Mouse (Mus musculus) stomach, embryonic 14.5 days (tissue): ENCODE results near the gene Sox13. TPM values are rescaled to one million over a fixed set of nuclear protein-coding genes. Genes with fewer than 3 reads are reported as not detected.

Experiments
- ATAC-seq: fragments of 200-750 bp; cut with Nextera tagmentation; 2 replicates; pipeline ENCODE4 v1.8.0; 2017; ENCODE audit warnings: low read depth, moderate TSS enrichment; ENCODE audit not compliant: insufficient number of reproducible peaks, insufficient read depth, low FRiP score
- H3K27ac ChIP-seq: fragments of 300-500 bp; sonication (generic); 2 replicates; pipeline ENCODE4 v1.5.1; 2014; ENCODE audit warnings: mild to moderate bottlenecking, low read length, moderate library complexity, mixed read lengths
- H3K27me3 ChIP-seq: fragments of 300-500 bp; sonication (generic); 2 replicates; pipeline ENCODE4 v1.6.1; 2014; ENCODE audit warnings: low read length, control low read depth, mixed read lengths; ENCODE audit not compliant: control insufficient read depth, insufficient read depth
- H3K36me3 ChIP-seq: fragments of 300-500 bp; sonication (generic); 2 replicates; pipeline ENCODE4 v1.6.1; 2014; ENCODE audit warnings: mild to moderate bottlenecking, control low read depth, low read length, moderate library complexity, mixed read lengths; ENCODE audit not compliant: control insufficient read depth, insufficient read depth
- H3K4me1 ChIP-seq: fragments of 300-500 bp; sonication (generic); 2 replicates; pipeline ENCODE4 v1.6.1; 2014; ENCODE audit warnings: low read length, control low read depth, mixed read lengths; ENCODE audit not compliant: control insufficient read depth, insufficient read depth
- H3K4me2 ChIP-seq: fragments of 300-500 bp; sonication (generic); replicated peaks from 2 replicates; pipeline ENCODE4 v1.6.1; 2014; ENCODE audit warnings: low read depth, low read length, control low read depth
- H3K4me3 ChIP-seq: fragments of 300-500 bp; sonication (generic); 2 replicates; pipeline ENCODE4 v1.5.1; 2014; ENCODE audit warnings: low read depth, low read length, control low read depth
- H3K9ac ChIP-seq: fragments of 300-500 bp; sonication (generic); replicated peaks from 2 replicates; pipeline ENCODE4 v1.6.1; 2014; ENCODE audit warnings: low read depth, mild to moderate bottlenecking, control low read depth, low read length, moderate library complexity, mixed read lengths
- H3K9me3 ChIP-seq: fragments of 300-500 bp; sonication (generic); 2 replicates; pipeline ENCODE4 v1.6.1; 2016; ENCODE audit warnings: low read depth, low read length, control low read depth; ENCODE audit not compliant: control insufficient read depth
- WGBS: fragments of 180-500 bp; shearing (Covaris S2); extraction: QIAGEN DNeasy Blood & Tissue Kit; methylation state at CpG from one replicate; pipeline ENCODE4 v1.1.7; 2014; 5-methylcytosine and 5-hydroxymethylcytosine counted together
- polyA plus RNA-seq: library from polyadenylated mRNA; unstranded; fragments of >200 nt; fragmentation: Nextera tagmentation; extraction: Ambion mirVana; gene quantifications from 2 replicates; pipeline ENCODE4 v1.2.1, GENCODE M21; 2014

Gene Sox13
- polyA plus RNA-seq, 1 experiment from 2014 or later = 8.2 TPM

GRCm38 (mm10) chr1:133406614-133407013 is 17.6 kb downstream of the Sox13 start:
- WGBS = 78% methylated on average over 7 of the region's 7 CpGs
- Histone ChIP-seq H3K9me3 (no peaks in the 10 kb centered on the region), H3K4me1 (0 out of 2 replicates have a peak, but pooled peaks cover 7% of the 10 kb centered on the region), H3K4me3 (no peak overlapping the region), H3K27ac (no peak overlapping the region), H3K27me3 (no peaks in the 10 kb centered on the region), H3K36me3 (no peaks in the 10 kb centered on the region), H3K4me2 (no peak overlapping the region), H3K9ac (no peak overlapping the region)
- ATAC-seq = no peak

- Histone ChIP-seq H3K9ac (no peak overlapping the region), H3K36me3 (no peaks in the 10 kb centered on the region), H3K27ac (no peak overlapping the region), H3K27me3 (no peaks in the 10 kb centered on the region), H3K4me2 (no peak overlapping the region), H3K4me3 (no peak overlapping the region), H3K9me3 (no peaks in the 10 kb centered on the region), H3K4me1 (0 out of 2 replicates have a peak, but pooled peaks cover 3% of the 10 kb centered on the region)
- ATAC-seq = no peak
- WGBS = 72% methylated on average over 4 of the region's 4 CpGs
These were observed 20.2 kb downstream of the Sox13 start for GRCm38 (mm10) chr1:133404005-133404404.

- Histone ChIP-seq H3K27me3 (no peaks in the 10 kb centered on the region), H3K4me1 (0 out of 2 replicates have a peak, but pooled peaks cover 3% of the 10 kb centered on the region), H3K9ac (no peak overlapping the region), H3K27ac (no peak overlapping the region), H3K9me3 (no peaks in the 10 kb centered on the region), H3K4me2 (no peak overlapping the region), H3K36me3 (no peaks in the 10 kb centered on the region), H3K4me3 (no peak overlapping the region)
- 70% methylated on average over 13 of the region's 13 CpGs for WGBS
- ATAC-seq = no peak
These were observed 24.0 kb downstream of the Sox13 start for GRCm38 (mm10) chr1:133400014-133400725.

GRCm38 (mm10) chr1:133397483-133398237 is 26.5 kb downstream of the Sox13 start:
- ATAC-seq = no peak
- Histone ChIP-seq H3K9me3 (no peaks in the 10 kb centered on the region), H3K4me1 (0 out of 2 replicates have a peak, but pooled peaks cover 3% of the 10 kb centered on the region), H3K4me3 (no peak overlapping the region), H3K27ac (0 out of 2 replicates have a peak overlapping the region, but pooled peaks have one; percentile 22), H3K9ac (no peak overlapping the region), H3K4me2 (no peak overlapping the region), H3K27me3 (no peaks in the 10 kb centered on the region), H3K36me3 (no peaks in the 10 kb centered on the region)
- 22% methylated on average over 17 of the region's 17 CpGs for whole genome bisulfite sequencing

GRCm38 (mm10) chr1:133397094-133397482 is 27.1 kb downstream of the Sox13 start:
- no peak for ATAC-seq
- Histone ChIP-seq H3K27ac (0 out of 2 replicates have a peak overlapping the region, but pooled peaks have one; percentile 22), H3K4me2 (no peak overlapping the region), H3K9ac (no peak overlapping the region), H3K36me3 (no peaks in the 10 kb centered on the region), H3K27me3 (no peaks in the 10 kb centered on the region), H3K9me3 (no peaks in the 10 kb centered on the region), H3K4me3 (no peak overlapping the region), H3K4me1 (0 out of 2 replicates have a peak, but pooled peaks cover 3% of the 10 kb centered on the region)
- 73% methylated on average over 5 of the region's 5 CpGs for WGBS

GRCm38 (mm10) chr1:133396693-133397092 is 27.5 kb downstream of the Sox13 start:
- Histone ChIP-seq H3K27ac (no peak overlapping the region), H3K4me2 (no peak overlapping the region), H3K27me3 (no peaks in the 10 kb centered on the region), H3K36me3 (no peaks in the 10 kb centered on the region; the same call in 1 of the 2 replicates), H3K4me1 (0 out of 2 replicates have a peak, but pooled peaks cover 3% of the 10 kb centered on the region), H3K9me3 (no peaks in the 10 kb centered on the region), H3K9ac (no peak overlapping the region), H3K4me3 (no peak overlapping the region)
- ATAC-seq = no peak
- 90% methylated on average over 5 of the region's 5 CpGs for WGBS

GRCm38 (mm10) chr1:133394702-133395101 is 29.5 kb downstream of the Sox13 start:
- Histone ChIP-seq H3K4me3 (no peak overlapping the region), H3K4me2 (no peak overlapping the region), H3K36me3 (peaks cover 4% of the 10 kb centered on the region), H3K9me3 (no peaks in the 10 kb centered on the region), H3K27me3 (no peaks in the 10 kb centered on the region), H3K9ac (no peak overlapping the region), H3K4me1 (0 out of 2 replicates have a peak, but pooled peaks cover 3% of the 10 kb centered on the region), H3K27ac (no peak overlapping the region)
- no peak for ATAC-seq
- 61% methylated on average over 4 of the region's 4 CpGs for WGBS

- H3K27ac ChIP-seq = no peak overlapping the region
- 55% methylated on average over 19 of the region's 19 CpGs for WGBS
These were observed 36.5 kb downstream of the Sox13 start for GRCm38 (mm10) chr1:133387539-133388268.

More at GRCm38 (mm10) chr1:133387539-133388268, 36.5 kb downstream of the Sox13 start:
- no peaks in the 10 kb centered on the region for H3K27me3 ChIP-seq
- no peak overlapping the region for H3K4me3 ChIP-seq
- no peak overlapping the region for H3K4me2 ChIP-seq
- H3K4me1 ChIP-seq = no peaks in the 10 kb centered on the region
- H3K9ac ChIP-seq = no peak overlapping the region
- H3K36me3 ChIP-seq = peaks cover 12% of the 10 kb centered on the region
- ATAC-seq = no peak
- H3K9me3 ChIP-seq = no peaks in the 10 kb centered on the region
